Comparison of ENCODE assay signal across 8 mouse cellular contexts in genomic region chrX:160135719-160136118, GRCm38 (mm10). TPM values are rescaled to one million over a fixed set of nuclear protein-coding genes. Genes with fewer than 3 reads are reported as not detected.
DNase-seq lines count a peak whose midpoint lies in the region; ATAC-seq and TF ChIP-seq lines count a peak whose summit lies in the region.

No protein-coding gene starts in this region.

- no peak overlapping the region for H3K9ac ChIP-seq in heart, embryonic 11.5 days (ENCODE audit: low read depth, low read length)
- no peak overlapping the region for H3K9ac ChIP-seq in forebrain, embryonic 14.5 days (ENCODE audit: low read length)
- no peak overlapping the region; the same call in 1 of the 2 replicates for H3K9ac ChIP-seq in liver, embryonic 16.5 days (ENCODE audit: low read depth, low read length)

- H3K9me3 ChIP-seq in heart, embryonic 11.5 days (replicated peaks; ENCODE audit: control insufficient read depth, low read length), result no peaks in the 10 kb centered on the region
- H3K9me3 ChIP-seq in E14TG2a.4 (ENCODE audit: low read length), result no peaks in the 10 kb centered on the region
- no peaks in the 10 kb centered on the region for H3K9me3 ChIP-seq in forebrain, embryonic 14.5 days (replicated peaks; ENCODE audit: control insufficient read depth, low read length)
- H3K9me3 ChIP-seq in liver, embryonic 16.5 days (replicated peaks; ENCODE audit: control insufficient read depth, low read length), result no peaks in the 10 kb centered on the region

- no peak overlapping the region for H3K27ac ChIP-seq in heart, embryonic 11.5 days (ENCODE audit: low read depth, low read length)
- no peak overlapping the region for H3K27ac ChIP-seq in forebrain, embryonic 14.5 days (ENCODE audit: low read depth, low read length)
- no peak overlapping the region for H3K27ac ChIP-seq in liver, embryonic 16.5 days (ENCODE audit: low read length)

- no peak for TF ChIP-seq CTCF in E14TG2a.4 (conservative IDR thresholded peaks at IDR 0.05; ENCODE audit: low read length)

- H3K4me3 ChIP-seq in heart, embryonic 11.5 days (ENCODE audit: low read depth, low read length), result peak overlapping the region; percentile 8; the same call in 1 of the 2 replicates
- H3K4me3 ChIP-seq in E14TG2a.4 (replicated peaks; ENCODE audit: low read length), result peak overlapping the region; percentile 84
- H3K4me3 ChIP-seq in forebrain, embryonic 14.5 days (ENCODE audit: low read depth, low read length), result no peak overlapping the region
- peak overlapping the region; percentile 43 for H3K4me3 ChIP-seq in liver, embryonic 16.5 days (ENCODE audit: low read depth, low read length)

- DNase-seq in heart, adult 18-20 months, result no peak
- peak; percentile 4 for DNase-seq in forebrain, embryonic 14.5 days (ENCODE audit: low spot score)
- DNase-seq in cerebellum, adult 11 months, result no peak
- no peak for DNase-seq in gastrocnemius, postnatal 10 days
- DNase-seq in yolk sac, embryonic 10.5 days (ENCODE audit: low spot score), result no peak

- H3K4me2 ChIP-seq in heart, embryonic 11.5 days, result peak overlapping the region; percentile 70
- H3K4me2 ChIP-seq in forebrain, embryonic 14.5 days (ENCODE audit: low read length), result peak overlapping the region; percentile 55
- peak overlapping the region; percentile 66 for H3K4me2 ChIP-seq in liver, embryonic 16.5 days (ENCODE audit: low read depth, low read length)

- ATAC-seq in heart, embryonic 11.5 days (replicated peaks; ENCODE audit: insufficient number of reproducible peaks, low FRiP score, low TSS enrichment), result no peak
- no peak for ATAC-seq in forebrain, embryonic 14.5 days
- ATAC-seq in liver, embryonic 16.5 days (ENCODE audit: low read depth), result no peak

- no peaks in the 10 kb centered on the region for H3K36me3 ChIP-seq in heart, embryonic 11.5 days (ENCODE audit: control insufficient read depth, insufficient read depth, low read length)
- peaks cover 22% of the 10 kb centered on the region for H3K36me3 ChIP-seq in E14TG2a.4 (ENCODE audit: insufficient read depth, low read length)
- 0 out of 2 replicates have a peak, but pooled peaks cover 5% of the 10 kb centered on the region for H3K36me3 ChIP-seq in forebrain, embryonic 14.5 days (ENCODE audit: control insufficient read depth, insufficient read depth, low read length)
- H3K36me3 ChIP-seq in liver, embryonic 16.5 days (ENCODE audit: control insufficient read depth, insufficient read depth), result no peaks in the 10 kb centered on the region

- WGBS in heart, embryonic 11.5 days (ENCODE audit: insufficient replicate concordance), result 38% methylated on average over 6 of the region's 6 CpGs
- 37% methylated on average over 6 of the region's 6 CpGs for WGBS in forebrain, embryonic 14.5 days
- WGBS in liver, embryonic 16.5 days (ENCODE audit: insufficient replicate concordance), result 28% methylated on average over 6 of the region's 6 CpGs

- no peaks in the 10 kb centered on the region; the same call in 1 of the 2 replicates for H3K4me1 ChIP-seq in heart, embryonic 11.5 days (ENCODE audit: control insufficient read depth, insufficient read depth, low read length)
- H3K4me1 ChIP-seq in E14TG2a.4 (replicated peaks; ENCODE audit: low read depth, low read length), result peaks cover 35% of the 10 kb centered on the region
- 0 out of 2 replicates have a peak, but pooled peaks cover 6% of the 10 kb centered on the region for H3K4me1 ChIP-seq in forebrain, embryonic 14.5 days (ENCODE audit: control insufficient read depth, insufficient read depth, low read length)
- peaks cover 5% of the 10 kb centered on the region for H3K4me1 ChIP-seq in liver, embryonic 16.5 days (ENCODE audit: control insufficient read depth, low read depth, low read length)

- H3K27me3 ChIP-seq in heart, embryonic 11.5 days (ENCODE audit: control insufficient read depth, insufficient read depth, low read length), result no peaks in the 10 kb centered on the region
- H3K27me3 ChIP-seq in E14TG2a.4 (ENCODE audit: insufficient read depth, low read length), result no peaks in the 10 kb centered on the region
- no peaks in the 10 kb centered on the region for H3K27me3 ChIP-seq in forebrain, embryonic 14.5 days (replicated peaks; ENCODE audit: control insufficient read depth, insufficient read depth, low read length)
- no peaks in the 10 kb centered on the region for H3K27me3 ChIP-seq in liver, embryonic 16.5 days (ENCODE audit: control insufficient read depth, insufficient read depth, low read depth, low read length)

RNA-seq across cellular contexts. Expression of gene Pdha1, which starts 2.5 kb away (rescaled TPM):
- 216 and 254 TPM in 2 replicates for polyA plus RNA-seq in heart, embryonic 11.5 days (2014; fragmentation: Nextera tagmentation; extraction: Ambion mirVana)
- total RNA-seq in heart, adult 18-20 months (2021), result 1,000 to 10,000 TPM; 1,160 to 1,223 TPM
- 107 and 125 TPM in 2 replicates for polyA plus RNA-seq in forebrain, embryonic 14.5 days (2014; fragmentation: Nextera tagmentation; extraction: Ambion mirVana)
- 42.8 and 45.2 TPM in 2 replicates for polyA plus RNA-seq in liver, embryonic 16.5 days (2015; fragmentation: Nextera tagmentation; extraction: Ambion mirVana)
- 100 to 1,000 TPM; 310 to 381 TPM for total RNA-seq in gastrocnemius, postnatal 10 days (2021)
